Mouse (Mus musculus) left cerebral cortex, adult 11 months (tissue): ENCODE measurements around the gene Etnk2.
"Not testable (repeated sequence)": the region's sequence is repeated elsewhere in the genome, so short reads cannot be mapped to it uniquely, and the experiment has no call there.

Source experiments
- DNase-seq: peaks from one replicate; pipeline ENCODE4 v3.0.0; 2022; ENCODE audit warnings: low spot score

Etnk2 gene

GRCm38 (mm10) chr1:133363276-133364021 is at the start of gene Etnk2:
Etnk2 (plus strand) TSS chr1:133363572.
- DNase-seq, result peak; percentile 53

GRCm38 (mm10) chr1:133314364-133314763 is 49.0 kb upstream of the Etnk2 start:
- no peak for DNase-seq

- no peak for DNase-seq
These were observed 47.6 kb upstream of the Etnk2 start for GRCm38 (mm10) chr1:133315775-133316174.

- DNase-seq, result no peak
These were observed 46.8 kb upstream of the Etnk2 start for GRCm38 (mm10) chr1:133316577-133316976.

GRCm38 (mm10) chr1:133317149-133317548 is 46.2 kb upstream of the Etnk2 start:
- no peak for DNase-seq

- DNase-seq, result no peak
These were observed 42.0 kb upstream of the Etnk2 start, which contains the start of gene Kiss1 for GRCm38 (mm10) chr1:133321267-133321925. Kiss1 (plus strand) TSS chr1:133321875.

- no peak for DNase-seq
These were observed 40.0 kb upstream of the Etnk2 start for GRCm38 (mm10) chr1:133323333-133323732.

GRCm38 (mm10) chr1:133325951-133326350 is 37.4 kb upstream of the Etnk2 start:
- DNase-seq, result no peak

- no peak for DNase-seq
These were observed 36.3 kb upstream of the Etnk2 start for GRCm38 (mm10) chr1:133327094-133327493.

GRCm38 (mm10) chr1:133328299-133328795 is 35.0 kb upstream of the Etnk2 start:
- DNase-seq, result no peak

- DNase-seq, result no peak
These were observed 34.3 kb upstream of the Etnk2 start for GRCm38 (mm10) chr1:133328896-133329637.

- DNase-seq, result no peak
These were observed 33.8 kb upstream of the Etnk2 start for GRCm38 (mm10) chr1:133329638-133329964.

GRCm38 (mm10) chr1:133331142-133331541 is 32.2 kb upstream of the Etnk2 start:
- DNase-seq, result no peak

- no peak for DNase-seq
These were observed 30.5 kb upstream of the Etnk2 start for GRCm38 (mm10) chr1:133332656-133333430.

GRCm38 (mm10) chr1:133333937-133334336 is 29.4 kb upstream of the Etnk2 start:
- DNase-seq, result no peak

GRCm38 (mm10) chr1:133340403-133340802 is 23.0 kb upstream of the Etnk2 start:
- not testable (repeated sequence) for DNase-seq

- DNase-seq, result no peak
These were observed 19.0 kb upstream of the Etnk2 start for GRCm38 (mm10) chr1:133344357-133344756.

GRCm38 (mm10) chr1:133346531-133346930 is 16.8 kb upstream of the Etnk2 start:
- no peak for DNase-seq

GRCm38 (mm10) chr1:133347226-133347625 is 16.1 kb upstream of the Etnk2 start:
- DNase-seq, result no peak

GRCm38 (mm10) chr1:133347693-133348520 is 15.5 kb upstream of the Etnk2 start:
- no peak for DNase-seq

- no peak for DNase-seq
These were observed 13.2 kb upstream of the Etnk2 start, which contains the start of gene Ren1 for GRCm38 (mm10) chr1:133350210-133350609. Ren1 (plus strand) TSS chr1:133350510.
